Mouse (Mus musculus) urinary bladder, postnatal 10 days (tissue): ENCODE data around the gene Ldhal6b.
"Not testable (repeated sequence)": the region's sequence is repeated elsewhere in the genome, so short reads cannot be mapped to it uniquely, and the experiment has no call there.

Experiments
- DNase-seq: peaks from one replicate; pipeline ENCODE4 v3.0.0; 2022; ENCODE audit warnings: low spot score

Ldhal6b gene

DNA sequence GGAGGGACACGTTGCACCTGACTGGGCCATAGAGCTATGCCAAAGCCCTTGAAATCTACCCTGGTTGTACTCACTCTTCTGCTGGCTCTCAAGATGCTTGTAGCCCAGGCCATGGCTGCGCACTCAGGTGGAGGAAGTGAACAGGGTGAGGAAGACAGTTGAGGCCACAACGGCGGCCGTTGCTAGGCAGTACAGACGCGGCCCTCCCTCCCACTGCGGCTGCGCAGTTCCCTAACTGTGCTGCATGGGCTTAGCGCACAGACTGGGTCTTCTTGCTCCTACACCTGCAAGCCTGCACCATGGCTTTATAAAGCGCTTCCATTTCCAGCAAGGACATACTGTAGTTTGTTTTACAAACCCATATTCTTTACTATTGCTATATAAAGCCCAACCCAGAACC lies at the start of gene Ldhal6b:
Gene Ldhal6b (minus strand): TSS at position 223 of the 400 bp plus-strand sequence.
- DNase-seq = no peak

GRCm38 (mm10) chr17:5467177-5467576 lies 48.6 kb upstream of the Ldhal6b start:
- no peak for DNase-seq

- DNase-seq = no peak
Observed at GRCm38 (mm10) chr17:5466736-5467135, 48.2 kb upstream of the Ldhal6b start.

DNA sequence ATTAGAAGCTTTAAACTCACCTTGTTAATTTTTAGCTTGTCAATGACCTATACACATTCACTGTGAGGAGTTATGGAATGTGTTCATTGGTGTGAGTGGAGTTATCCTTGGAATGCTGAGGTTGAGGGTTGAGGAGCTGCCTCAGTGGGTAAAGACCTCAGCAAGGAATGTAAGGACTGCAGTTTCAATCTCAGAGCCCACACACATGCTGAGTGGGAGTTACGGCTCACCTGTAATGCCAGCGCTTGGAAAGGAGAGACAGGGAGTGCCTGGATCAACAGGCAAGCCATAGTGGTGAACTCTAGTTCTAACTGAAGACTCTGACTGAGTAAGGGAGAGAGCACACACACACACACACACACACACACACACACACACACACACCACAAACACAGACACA lies 45.3 kb upstream of the Ldhal6b start:
- no peak for DNase-seq

GRCm38 (mm10) chr17:5453657-5454056 lies 35.1 kb upstream of the Ldhal6b start:
- DNase-seq = no peak

- no peak for DNase-seq
Observed at GRCm38 (mm10) chr17:5443751-5444150, 25.2 kb upstream of the Ldhal6b start.

DNA sequence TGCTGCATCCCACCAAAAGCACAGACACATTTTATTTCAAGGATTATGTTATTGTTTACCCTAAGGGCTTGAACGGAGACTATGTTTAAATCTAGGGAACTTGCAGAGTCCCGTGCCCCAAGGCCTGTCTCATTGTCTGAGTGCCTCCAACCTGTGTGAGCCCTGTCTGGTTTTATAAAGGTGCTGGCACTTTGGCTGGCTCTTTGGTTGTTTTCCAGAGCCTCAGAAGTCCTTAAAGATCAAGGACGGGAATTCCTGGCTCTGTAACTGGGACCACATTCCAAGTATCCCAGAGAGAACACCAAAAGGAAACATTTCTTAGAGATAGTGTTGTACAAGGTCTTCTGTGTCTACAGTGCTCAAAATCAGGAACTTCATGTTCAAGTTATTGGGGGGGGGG lies 24.7 kb upstream of the Ldhal6b start:
- DNase-seq = no peak

DNA sequence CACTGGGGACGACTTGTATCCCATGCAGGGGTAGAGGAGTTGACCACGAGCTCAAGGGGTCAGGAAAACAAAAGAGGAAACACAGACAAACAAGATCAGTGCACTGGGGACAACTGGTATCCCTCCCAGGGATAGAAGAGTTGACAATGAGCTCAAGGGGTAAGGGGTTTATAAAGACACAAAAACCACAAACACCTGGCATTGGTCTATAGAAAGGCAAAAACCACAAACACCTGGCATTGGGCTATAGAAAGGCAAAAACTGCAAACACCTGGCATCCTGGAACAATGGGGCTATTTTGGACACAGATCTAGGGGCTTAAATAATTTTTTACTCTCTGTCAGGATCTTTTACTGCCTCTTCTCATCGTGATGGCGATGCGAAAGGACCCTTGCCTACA lies 23.8 kb upstream of the Ldhal6b start:
- DNase-seq = not testable (repeated sequence)

DNA sequence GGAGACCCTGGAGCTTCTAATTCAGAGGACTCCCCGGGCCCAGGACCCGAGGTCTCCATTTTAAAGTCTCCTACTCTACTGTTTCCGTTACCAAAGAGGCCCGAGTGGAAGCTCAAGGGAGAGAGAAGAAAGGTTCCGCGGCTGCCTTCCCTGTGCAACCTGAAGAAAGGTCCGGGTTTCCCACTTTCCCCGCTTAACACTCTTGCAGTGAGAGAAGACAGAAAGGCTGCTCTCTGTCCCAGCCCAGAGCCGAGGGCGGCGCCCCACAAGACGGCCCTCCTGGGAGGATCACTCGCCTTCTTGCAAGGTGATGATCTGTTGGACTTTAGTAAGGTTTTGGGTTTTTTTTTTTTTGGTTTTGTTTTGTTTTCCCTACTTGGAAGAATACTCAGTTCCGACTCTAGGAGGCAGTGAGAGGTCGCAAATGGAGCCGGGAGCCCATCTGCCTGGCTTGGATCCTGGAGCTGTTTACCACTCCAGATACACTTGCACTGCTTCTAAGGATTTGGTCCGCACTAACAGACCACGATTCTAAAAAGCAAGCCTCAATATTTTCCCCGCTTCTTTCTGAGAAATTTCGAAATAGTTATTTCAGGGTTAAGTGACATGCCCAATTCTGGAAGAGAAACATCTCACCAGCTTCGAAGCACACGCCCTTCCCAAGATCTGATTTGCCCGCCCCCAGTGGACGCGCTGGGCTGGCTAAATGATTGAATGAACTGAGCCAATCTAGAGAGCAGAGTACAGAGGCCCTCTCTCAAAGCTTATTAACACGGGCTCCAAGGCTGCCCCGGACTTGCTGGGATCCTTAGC lies 21.8 kb upstream of the Ldhal6b start, which contains the start of gene Tmem242:
Gene Tmem242 (minus strand): TSS at position 101 of the 813 bp plus-strand sequence.
- DNase-seq = peak; percentile 71

DNA sequence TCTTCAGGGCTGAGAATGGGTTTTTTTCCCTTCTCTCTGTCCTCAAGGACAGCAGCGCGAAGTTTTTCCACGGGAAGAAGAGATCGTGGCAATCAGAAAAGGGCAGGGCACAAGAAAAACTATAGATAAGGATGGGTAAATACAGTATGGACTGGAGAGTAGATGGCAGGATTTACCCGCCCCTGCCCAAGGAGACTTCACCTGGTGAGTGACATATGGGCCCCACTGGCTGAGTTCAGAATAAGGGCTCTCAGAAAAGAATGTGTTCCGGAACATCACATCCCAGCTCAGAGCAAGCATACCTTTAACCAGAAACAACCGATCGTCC lies 21.2 kb upstream of the Ldhal6b start:
- no peak for DNase-seq

- DNase-seq = no peak
Observed at GRCm38 (mm10) chr17:5429772-5430133, 11.2 kb upstream of the Ldhal6b start.

GRCm38 (mm10) chr17:5429090-5429771 lies 10.7 kb upstream of the Ldhal6b start:
- DNase-seq = peak; percentile 55

GRCm38 (mm10) chr17:5425204-5425603 lies 6.6 kb upstream of the Ldhal6b start:
- DNase-seq = no peak

GRCm38 (mm10) chr17:5424156-5424555 lies 5.6 kb upstream of the Ldhal6b start:
- DNase-seq = no peak

GRCm38 (mm10) chr17:5421835-5422234 lies 3.3 kb upstream of the Ldhal6b start:
- DNase-seq = no peak

GRCm38 (mm10) chr17:5419771-5420518 lies 1.4 kb upstream of the Ldhal6b start:
- no peak for DNase-seq

DNA sequence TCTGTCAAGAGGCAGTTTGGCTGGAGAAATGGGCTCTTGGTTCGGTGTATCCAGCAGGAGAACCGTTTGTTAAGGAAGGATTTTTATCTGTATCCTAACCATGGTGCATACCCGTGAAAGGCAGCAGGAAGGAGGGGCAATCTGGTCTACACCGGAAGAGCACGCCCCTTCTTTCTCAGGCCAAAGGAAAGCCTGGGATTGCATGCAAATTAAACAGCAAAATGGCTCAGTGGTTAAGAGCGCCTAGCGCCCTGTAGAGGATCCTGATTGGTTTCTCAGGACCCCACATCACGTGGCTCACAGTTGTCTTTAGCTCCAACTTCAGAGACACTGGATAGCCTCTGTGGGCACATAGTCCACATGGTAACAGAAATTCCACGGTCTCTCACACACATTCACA lies 489 bp upstream of the Ldhal6b start:
- DNase-seq = no peak

DNA sequence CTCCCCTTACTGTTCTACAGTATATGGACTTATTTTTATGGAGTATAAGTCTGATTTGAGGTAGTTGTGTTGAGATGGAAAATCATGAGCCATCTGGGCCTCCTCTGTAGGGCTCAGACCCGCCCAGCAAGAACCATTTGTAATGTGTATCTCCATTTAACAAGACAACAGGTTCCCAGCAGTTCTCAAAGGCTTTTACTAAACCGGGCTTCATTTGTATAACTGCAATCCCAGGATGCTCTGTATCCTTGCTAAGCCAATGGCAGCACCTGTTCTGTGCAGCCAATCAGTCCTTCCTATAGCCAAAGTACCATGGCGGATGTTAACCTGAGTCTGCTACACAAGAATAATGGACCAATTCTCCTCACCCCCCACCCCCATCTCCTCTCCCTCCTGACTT lies 2.0 kb downstream of the Ldhal6b start:
- DNase-seq = no peak

DNA sequence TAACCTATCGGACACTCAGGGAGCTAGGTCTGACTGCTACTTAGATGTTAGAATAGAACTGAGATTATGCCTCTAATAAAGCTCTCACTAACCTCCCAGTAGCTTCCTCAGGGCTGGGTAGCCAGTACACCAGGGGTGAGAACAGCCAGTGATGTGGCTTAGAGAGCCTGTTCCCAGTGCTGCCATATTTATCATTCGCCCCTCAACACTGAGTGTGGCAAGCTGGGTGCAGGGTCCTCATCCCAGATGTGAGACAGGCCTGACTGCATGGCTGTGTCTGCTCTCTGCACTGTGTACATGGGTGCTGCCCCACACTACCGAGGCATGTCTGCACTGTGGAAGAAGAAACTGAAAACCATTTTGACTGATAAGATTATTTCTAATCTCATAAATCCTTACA lies 4.5 kb downstream of the Ldhal6b start:
- DNase-seq = no peak

GRCm38 (mm10) chr17:5413350-5413749 lies 5.2 kb downstream of the Ldhal6b start:
- DNase-seq = no peak

- no peak for DNase-seq
Observed at GRCm38 (mm10) chr17:5412740-5413139, 5.8 kb downstream of the Ldhal6b start.

DNA sequence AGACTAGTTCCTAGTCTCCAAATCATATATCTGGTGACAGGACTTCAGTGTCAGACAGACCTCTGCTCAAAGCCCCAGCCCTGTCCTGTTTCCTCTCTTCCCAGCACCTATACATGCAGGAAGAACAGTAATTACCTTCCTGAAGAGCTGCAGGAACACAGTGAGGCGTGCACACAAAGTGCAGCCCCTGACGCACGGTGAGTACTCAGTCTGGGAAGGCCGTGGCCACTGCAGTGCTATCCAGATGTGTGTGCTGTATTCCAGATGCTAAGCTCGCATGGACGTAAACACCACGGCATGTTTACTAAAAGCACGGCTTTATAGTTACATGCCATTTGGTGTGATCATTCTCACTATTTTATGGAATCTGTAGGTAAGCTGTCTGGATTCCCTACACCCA lies 6.3 kb downstream of the Ldhal6b start:
- DNase-seq = no peak

DNA sequence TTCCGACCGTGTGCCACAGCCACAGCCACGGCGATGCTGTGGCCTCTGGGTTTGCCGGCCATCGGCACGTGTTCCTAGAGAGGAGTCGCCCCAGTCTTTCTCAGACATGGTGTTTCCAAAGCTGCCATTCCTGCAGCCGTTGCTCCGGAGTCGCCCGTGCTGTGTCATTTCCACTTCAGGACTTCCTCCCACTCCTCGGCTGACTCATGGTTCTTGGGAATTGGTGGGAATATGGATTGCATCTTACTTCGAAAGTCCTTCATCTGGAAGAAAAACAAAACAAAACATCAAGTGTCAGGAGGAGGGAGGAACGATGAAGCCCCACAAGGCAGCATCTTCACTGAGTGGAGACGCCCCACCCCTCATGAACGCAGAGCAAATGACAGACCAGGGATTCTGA lies 7.4 kb downstream of the Ldhal6b start:
- DNase-seq = no peak
